Mouse (Mus musculus) C2C12 (cell line): ENCODE data around the gene Morf4l1. TPM values are rescaled to one million over a fixed set of nuclear protein-coding genes. Genes with fewer than 3 reads are reported as not detected.

ENCODE experiments used
- H3K27me3 ChIP-seq: one replicate; pipeline ENCODE4 v1.6.1; 2011; ENCODE audit not compliant: control insufficient read depth, insufficient read depth, insufficient read length
- H3K36me3 ChIP-seq: one replicate; pipeline ENCODE4 v1.6.1; 2011; ENCODE audit not compliant: control insufficient read depth, insufficient read depth
- H3K4me3 ChIP-seq: one replicate; pipeline ENCODE4 v1.5.1; 2011; ENCODE audit warnings: mild to moderate bottlenecking, control low read depth; ENCODE audit not compliant: poor library complexity, insufficient read depth, severe bottlenecking
- H3K79me2 ChIP-seq: one replicate; pipeline ENCODE4 v1.6.1; 2011; ENCODE audit not compliant: control insufficient read depth, insufficient read depth
- H3K79me3 ChIP-seq: one replicate; pipeline ENCODE4 v1.6.1; 2011; ENCODE audit warnings: low read depth, control low read depth
- H3ac ChIP-seq: one replicate; pipeline ENCODE3; 2011; ENCODE audit warnings: low read depth; ENCODE audit not compliant: control insufficient read depth, insufficient read length
- CEBPB ChIP-seq: IDR thresholded peaks from one replicate; pipeline ENCODE4 v1.6.1; 2011; ENCODE audit warnings: low read depth, mild to moderate bottlenecking, control low read depth, moderate library complexity
- CTCF ChIP-seq: IDR thresholded peaks from one replicate; pipeline ENCODE4 v1.5.1; 2011; ENCODE audit not compliant: control insufficient read depth, insufficient read depth, insufficient read length
- FOSL1 ChIP-seq: IDR thresholded peaks from one replicate; pipeline ENCODE4 v1.8.0; 2011; ENCODE audit warnings: mild to moderate bottlenecking, low read length; ENCODE audit not compliant: poor library complexity, insufficient read depth, severe bottlenecking
- MAX ChIP-seq: IDR thresholded peaks from one replicate; pipeline ENCODE4 v1.6.1; 2011; ENCODE audit warnings: mild to moderate bottlenecking, control low read depth
- MYOD1 ChIP-seq: IDR thresholded peaks from one replicate; pipeline ENCODE4 v1.6.1; 2011; ENCODE audit warnings: low read depth; ENCODE audit not compliant: control insufficient read depth, insufficient read length
- MYOG ChIP-seq: IDR thresholded peaks from one replicate; pipeline ENCODE4 v1.6.1; 2011; ENCODE audit not compliant: control insufficient read depth, insufficient read length; ENCODE audit errors: extremely low read depth
- USF1 ChIP-seq: IDR thresholded peaks from one replicate; pipeline ENCODE4 v1.6.1; 2011; ENCODE audit warnings: low read depth, mild to moderate bottlenecking, control low read depth, moderate library complexity
- polyA plus RNA-seq: library from polyadenylated mRNA; unstranded; fragments of >200 nt; fragmentation: generic; extraction: Trizol; gene quantifications from one replicate; pipeline ENCODE4 v1.2.1, GENCODE M21; 2012; ENCODE audit warnings: missing spikeins

Morf4l1 gene
- polyA plus RNA-seq, 1 experiment: 151 TPM

DNA sequence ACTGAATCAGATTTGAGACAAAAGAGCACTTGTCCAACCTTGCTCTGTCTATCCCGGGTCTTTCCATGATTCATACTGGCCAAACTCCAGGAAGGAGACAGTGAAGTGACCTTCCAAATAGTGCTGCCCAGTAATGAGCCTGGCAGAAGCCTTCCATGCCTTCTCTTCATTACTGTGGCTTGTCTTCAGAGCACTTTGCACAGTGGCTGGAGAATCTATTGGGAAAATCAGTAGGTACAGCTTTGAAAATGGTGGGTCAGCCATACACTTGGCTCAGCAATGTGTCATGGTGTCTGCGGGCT lies 54.0 kb downstream of the Morf4l1 start:
- H3K4me3 ChIP-seq: no peak overlapping the region
- H3K79me2 ChIP-seq: no peaks in the 10 kb centered on the region
- no peaks in the 10 kb centered on the region for H3K36me3 ChIP-seq
- no peaks in the 10 kb centered on the region for H3K27me3 ChIP-seq
- H3K79me3 ChIP-seq: no peaks in the 10 kb centered on the region
- TF ChIP-seq FOSL1 (no peak), MYOG (no peak), CTCF (no peak), USF1 (no peak), MYOD1 (no peak), CEBPB (no peak), MAX (no peak)
- no peak overlapping the region for H3ac ChIP-seq

DNA sequence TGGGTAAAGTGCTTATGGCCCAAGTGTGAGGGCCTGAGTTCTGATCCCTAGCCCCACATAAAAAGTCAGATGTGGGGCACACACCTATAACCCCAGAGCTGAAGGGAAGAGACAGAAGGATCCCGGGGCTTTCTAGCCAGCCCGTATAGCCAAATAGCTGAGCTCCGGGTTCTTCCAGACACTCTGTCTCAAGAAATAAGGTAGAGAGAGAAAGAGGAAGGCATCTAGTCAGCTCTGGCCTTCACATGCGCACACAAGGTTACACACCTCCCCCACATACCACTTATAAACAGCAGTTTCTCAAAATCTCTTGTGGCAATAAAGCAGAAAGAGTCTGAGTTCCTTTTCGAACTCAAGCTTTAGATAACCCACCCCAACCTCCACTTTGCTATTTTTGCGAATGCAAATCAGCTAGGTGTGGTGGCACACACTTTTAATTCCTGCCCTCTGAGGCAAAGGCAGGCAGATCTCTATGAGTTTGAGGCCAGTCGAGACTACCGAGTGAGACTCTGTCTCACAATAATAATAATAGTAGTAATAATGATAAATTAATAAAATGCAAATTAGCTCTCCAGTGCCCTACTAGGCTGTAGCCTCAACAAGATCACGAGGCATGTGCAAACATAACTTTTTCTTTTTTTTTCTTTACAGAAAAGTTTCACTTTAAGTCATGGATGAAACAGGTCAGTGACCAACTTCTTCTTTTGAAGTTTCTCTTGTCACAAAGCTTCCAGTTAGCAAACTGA lies 54.6 kb downstream of the Morf4l1 start:
- no peaks in the 10 kb centered on the region for H3K79me3 ChIP-seq
- H3K27me3 ChIP-seq: no peaks in the 10 kb centered on the region
- H3K36me3 ChIP-seq: no peaks in the 10 kb centered on the region
- no peak for TF ChIP-seq USF1
- no peak overlapping the region for H3ac ChIP-seq
- H3K79me2 ChIP-seq: no peaks in the 10 kb centered on the region
- no peak overlapping the region for H3K4me3 ChIP-seq

- H3K79me2 ChIP-seq: no peaks in the 10 kb centered on the region
- no peaks in the 10 kb centered on the region for H3K27me3 ChIP-seq
- TF ChIP-seq CEBPB (no peak), USF1 (no peak)
- no peak overlapping the region for H3ac ChIP-seq
- no peaks in the 10 kb centered on the region for H3K79me3 ChIP-seq
- no peak overlapping the region for H3K4me3 ChIP-seq
- H3K36me3 ChIP-seq: no peaks in the 10 kb centered on the region
These were observed 57.9 kb downstream of the Morf4l1 start for GRCm38 (mm10) chr9:90056716-90057115.

GRCm38 (mm10) chr9:90055911-90056310 lies 58.7 kb downstream of the Morf4l1 start:
- Histone ChIP-seq H3K79me3 (no peaks in the 10 kb centered on the region), H3K4me3 (no peak overlapping the region), H3K36me3 (no peaks in the 10 kb centered on the region), H3ac (no peak overlapping the region), H3K27me3 (no peaks in the 10 kb centered on the region), H3K79me2 (no peaks in the 10 kb centered on the region)
- TF ChIP-seq USF1: no peak

- Histone ChIP-seq H3ac (no peak overlapping the region), H3K27me3 (no peaks in the 10 kb centered on the region), H3K36me3 (no peaks in the 10 kb centered on the region), H3K79me2 (no peaks in the 10 kb centered on the region), H3K4me3 (no peak overlapping the region), H3K79me3 (no peaks in the 10 kb centered on the region)
- TF ChIP-seq MYOG (no peak), MAX (no peak), USF1 (no peak), FOSL1 (no peak)
These were observed 59.2 kb downstream of the Morf4l1 start for GRCm38 (mm10) chr9:90055409-90055808.

DNA sequence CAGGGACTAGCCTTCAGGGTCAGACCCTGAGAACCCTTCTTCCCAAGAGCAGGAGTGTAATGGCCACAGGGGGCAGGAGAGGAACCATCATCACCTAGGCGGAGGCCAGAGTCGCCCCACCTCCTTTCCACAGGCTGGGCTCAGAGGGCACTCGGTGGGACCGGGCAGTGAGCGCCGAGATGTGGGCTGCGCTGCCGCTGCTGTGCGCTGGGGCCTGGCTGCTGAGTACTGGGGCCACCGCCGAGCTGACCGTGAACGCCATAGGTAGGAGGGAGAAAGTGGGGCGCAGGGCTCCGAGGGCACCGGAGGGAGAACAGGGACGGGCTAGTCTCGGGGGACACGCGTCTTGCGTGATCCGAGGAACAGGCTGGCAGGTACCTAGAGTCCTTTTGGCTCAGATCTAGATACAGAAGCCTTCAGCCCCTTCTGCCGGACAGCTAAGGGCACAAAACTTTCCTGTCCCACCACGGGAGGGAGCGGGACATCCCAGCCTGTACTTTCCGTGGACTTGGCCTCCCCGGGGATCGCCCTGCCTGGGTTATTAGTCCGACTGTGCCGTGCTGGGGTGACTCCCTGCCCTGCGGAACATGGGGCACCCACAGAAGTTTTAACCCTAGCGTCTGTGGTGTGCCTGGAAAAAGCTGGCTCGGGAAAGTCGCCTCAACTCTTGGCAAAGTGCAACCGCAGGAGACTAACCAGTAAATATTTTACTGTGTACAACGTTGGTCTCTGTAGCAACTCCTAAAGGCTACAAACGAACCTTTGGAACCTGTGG lies 60.0 kb downstream of the Morf4l1 start:
- no peak overlapping the region for H3K4me3 ChIP-seq
- no peaks in the 10 kb centered on the region for H3K27me3 ChIP-seq
- H3K36me3 ChIP-seq: no peaks in the 10 kb centered on the region
- H3K79me2 ChIP-seq: no peaks in the 10 kb centered on the region
- H3ac ChIP-seq: peak overlapping the region; percentile 45
- TF ChIP-seq MYOD1: no peak
- no peak for TF ChIP-seq USF1
- no peaks in the 10 kb centered on the region for H3K79me3 ChIP-seq

- Histone ChIP-seq H3K27me3 (no peaks in the 10 kb centered on the region), H3ac (peak within 1 kb of the TSS; percentile 45), H3K36me3 (no peaks in the 10 kb centered on the region), H3K4me3 (no peak within 1 kb of the TSS), H3K79me3 (no peaks in the 10 kb centered on the region), H3K79me2 (no peaks in the 10 kb centered on the region)
- TF ChIP-seq FOSL1 (no peak), MAX (no peak), MYOD1 (no peak)
These were observed 60.7 kb downstream of the Morf4l1 start, which contains the start of gene Ctsh for GRCm38 (mm10) chr9:90053852-90054251. TSS of gene Ctsh (plus strand) at chr9:90054152.
